Mouse (Mus musculus): ENCODE measurements at regions not wholly inside any gene's neighbourhood (a gene's known extent, or its start where the extent isn't known, plus 50 kb on each side); places are given as distances from the start of the nearest gene placed in this dataset.

DNA sequence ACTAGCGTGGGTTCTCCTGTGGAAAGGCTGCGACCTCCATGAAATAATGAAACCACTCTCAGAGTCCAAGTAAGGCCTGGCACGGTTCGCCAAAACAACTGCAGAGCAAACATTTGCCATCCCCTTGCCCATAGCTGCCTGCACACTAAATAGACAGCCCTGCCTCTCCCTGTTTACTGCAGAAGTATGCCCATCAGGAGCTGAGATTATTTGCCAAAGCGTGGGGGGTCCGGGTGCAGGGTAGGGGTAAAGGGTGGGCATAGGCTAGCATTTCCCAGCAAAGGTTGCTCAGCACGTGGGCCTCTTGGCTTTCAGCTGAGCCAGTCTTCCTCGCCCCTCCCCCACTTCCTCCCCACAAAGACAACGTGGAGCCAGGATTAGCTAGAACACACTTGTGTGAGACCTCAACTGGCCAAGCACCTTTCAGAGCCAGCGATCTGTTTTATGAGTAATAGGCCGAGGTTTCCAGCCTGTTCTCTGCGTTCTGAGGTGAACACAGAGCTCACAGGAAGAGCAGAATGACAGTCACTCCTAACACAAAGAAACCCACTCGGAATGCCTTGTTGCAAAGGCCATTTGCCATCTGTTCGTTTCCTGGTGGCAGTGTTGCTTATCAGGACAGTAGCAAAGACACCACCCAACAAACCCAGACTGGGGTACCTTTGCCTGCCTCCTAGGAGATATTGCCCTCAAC lies 55.6 kb upstream of the Cep85l start:
- peak; percentile 37; the same call in 1 of the 2 replicates for ATAC-seq (ENCODE audit: poor library complexity, severe bottlenecking)

GRCm38 (mm10) chr10:53434376-53435171 lies 54.8 kb upstream of the Cep85l start:
- ATAC-seq (ENCODE audit: poor library complexity, severe bottlenecking) = peak; percentile 85

DNA sequence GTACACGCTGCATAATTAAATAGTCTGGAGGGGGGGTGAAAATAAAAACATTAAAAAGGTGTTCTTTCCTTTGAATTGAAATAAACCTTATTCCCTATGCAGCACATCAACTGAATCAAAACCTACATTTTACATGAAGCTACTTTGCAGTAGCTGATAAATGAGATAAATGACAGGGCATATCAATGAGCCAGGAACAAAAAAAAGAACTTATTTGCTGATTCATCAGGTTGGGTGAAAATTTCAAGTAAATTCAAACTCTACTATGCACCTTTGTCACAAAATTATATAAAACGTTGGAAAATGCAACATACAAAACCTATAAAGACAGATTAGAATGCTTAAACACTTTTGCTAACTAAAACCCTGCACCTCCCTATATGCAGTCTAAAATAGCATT lies 53.0 kb upstream of the Cep85l start:
- no peak for ATAC-seq (ENCODE audit: poor library complexity, severe bottlenecking)

GRCm38 (mm10) chr10:53429539-53430344 lies 50.0 kb upstream of the Cep85l start:
- ATAC-seq (ENCODE audit: poor library complexity, severe bottlenecking) = no peak

Measured in megakaryocyte, adult 5-6 weeks (primary cell).